Mouse (Mus musculus) thymus, postnatal 36 days (tissue): ENCODE results near the gene Snx5.

Source experiments
- DNase-seq, 2 experiments: peaks; one replicate each; pipeline ENCODE4 v3.0.0; 2022; ENCODE audit warnings: mixed read lengths in 2 of 2

Snx5 gene

DNA sequence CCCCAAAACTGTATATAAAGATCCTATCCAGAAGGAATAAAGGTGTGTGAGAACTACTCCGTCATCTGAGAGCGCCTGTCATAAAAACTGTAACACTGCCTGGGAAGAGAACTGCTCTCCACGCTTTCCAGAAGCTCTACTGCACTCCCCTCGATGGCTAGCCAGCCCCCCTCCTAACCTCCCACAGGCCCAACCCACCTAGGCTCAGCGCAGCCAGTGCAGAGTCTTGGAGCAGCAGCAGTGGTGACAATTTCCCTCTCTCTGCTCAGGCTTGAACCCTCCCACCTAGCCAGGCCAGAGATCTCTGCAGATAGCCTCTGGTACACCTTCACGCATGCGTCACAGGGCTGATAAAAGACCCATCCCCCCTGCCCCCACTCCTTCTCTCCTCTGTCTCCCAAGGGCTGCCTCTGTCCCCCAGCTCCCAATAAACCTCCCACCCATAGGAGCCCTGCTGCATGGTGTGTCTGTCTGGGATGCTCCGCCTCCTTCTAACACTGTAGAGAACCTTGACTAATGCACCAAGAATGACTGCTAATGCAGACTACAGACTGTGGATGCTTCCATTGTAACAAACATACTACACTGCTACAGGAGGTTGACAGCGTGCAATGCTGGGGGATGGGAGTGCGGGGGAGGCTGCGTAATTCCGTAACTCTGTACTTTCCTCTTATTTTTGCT, 43.7 kb downstream of the Snx5 start:
- DNase-seq: no peak

DNA sequence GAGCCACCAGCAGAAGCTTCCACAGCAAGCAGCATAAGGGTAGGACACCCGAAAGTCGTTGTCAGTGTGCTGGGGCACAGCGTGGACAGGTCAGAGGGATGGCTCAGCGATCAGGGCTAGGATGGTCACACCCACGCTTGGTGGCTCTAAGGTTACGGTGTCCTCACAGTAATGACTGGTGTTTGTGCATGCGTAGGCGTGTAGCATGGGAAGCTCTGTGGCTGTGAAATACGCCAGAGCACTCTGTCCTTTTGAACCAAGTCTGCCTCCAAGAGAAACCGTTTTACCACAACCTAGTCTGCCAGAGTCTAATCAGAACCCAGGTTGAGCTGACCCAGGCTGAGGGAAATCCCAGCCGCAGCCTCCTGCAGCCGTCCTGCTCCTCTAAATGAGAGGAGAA, 46.4 kb downstream of the Snx5 start:
- DNase-seq: no peak

DNA sequence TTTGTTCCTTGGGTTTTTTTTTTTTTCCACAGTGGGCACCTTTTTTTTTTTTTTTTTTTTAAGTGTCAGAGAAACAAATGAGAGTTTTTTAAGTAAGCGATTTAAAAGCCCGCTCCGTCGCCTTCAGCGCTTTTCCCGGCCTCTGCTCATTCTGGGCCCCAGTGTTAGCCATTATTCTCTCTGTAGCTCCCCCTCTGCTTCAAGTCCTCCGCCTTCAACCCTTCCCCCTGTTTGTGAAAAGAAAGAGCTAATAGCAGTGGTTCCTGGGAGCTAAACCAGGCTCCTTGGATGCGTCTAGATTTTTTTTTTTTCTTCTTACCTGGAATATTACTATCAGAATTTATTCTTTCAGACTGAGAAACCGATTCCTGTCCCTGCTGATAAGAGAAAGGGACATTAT, 55.1 kb downstream of the Snx5 start:
- DNase-seq: no peak

DNA sequence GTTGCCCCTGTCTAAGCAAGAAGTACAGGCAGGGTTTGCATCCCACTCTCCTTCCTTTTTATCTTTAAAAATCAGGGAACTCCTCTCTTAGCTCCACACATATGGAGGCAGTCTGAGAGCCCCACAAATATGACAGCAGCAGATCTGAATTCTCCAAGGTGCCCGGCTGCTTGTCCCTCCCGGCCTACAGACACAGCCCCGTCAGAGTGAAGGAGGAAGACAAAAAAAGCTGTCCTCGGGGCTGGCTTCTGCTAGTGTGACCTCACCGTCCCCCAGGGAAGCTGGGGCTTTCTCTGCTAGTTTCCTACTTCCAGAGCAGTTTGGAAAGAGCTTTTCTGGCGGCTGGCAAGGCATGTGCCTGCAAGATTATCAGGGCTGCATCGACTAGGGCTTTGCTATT, 55.5 kb downstream of the Snx5 start:
- no peak for DNase-seq

DNA sequence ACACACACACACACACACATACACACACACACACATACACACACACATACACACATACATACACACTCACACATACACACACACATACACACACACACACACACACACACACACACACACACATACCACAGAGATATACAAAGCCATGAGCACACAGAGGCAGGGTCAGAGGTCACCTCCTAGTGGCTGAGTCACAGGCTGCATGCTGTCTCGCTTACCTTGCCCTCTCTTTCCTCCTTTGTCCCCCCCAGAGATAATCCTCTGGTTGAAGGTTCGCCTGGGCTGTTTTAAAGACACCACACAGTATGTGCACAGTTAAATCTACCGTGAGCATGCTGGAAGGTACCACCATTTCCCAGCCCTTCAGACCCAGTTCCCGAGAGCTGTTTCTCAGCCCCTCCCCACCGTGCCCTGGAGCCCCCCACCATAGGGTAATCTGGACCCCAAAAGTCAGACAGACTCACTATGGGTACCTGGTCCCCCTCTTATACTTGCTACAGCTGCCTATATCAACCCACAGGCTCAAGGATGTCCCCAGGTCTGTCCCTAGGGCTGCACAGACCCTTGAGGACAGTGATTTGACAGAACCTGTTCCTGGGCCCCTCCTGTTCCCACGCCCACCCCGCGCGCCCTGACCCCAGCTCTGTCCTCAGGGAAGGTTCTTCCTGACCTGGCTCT, 56.1 kb downstream of the Snx5 start:
- DNase-seq: no peak

DNA sequence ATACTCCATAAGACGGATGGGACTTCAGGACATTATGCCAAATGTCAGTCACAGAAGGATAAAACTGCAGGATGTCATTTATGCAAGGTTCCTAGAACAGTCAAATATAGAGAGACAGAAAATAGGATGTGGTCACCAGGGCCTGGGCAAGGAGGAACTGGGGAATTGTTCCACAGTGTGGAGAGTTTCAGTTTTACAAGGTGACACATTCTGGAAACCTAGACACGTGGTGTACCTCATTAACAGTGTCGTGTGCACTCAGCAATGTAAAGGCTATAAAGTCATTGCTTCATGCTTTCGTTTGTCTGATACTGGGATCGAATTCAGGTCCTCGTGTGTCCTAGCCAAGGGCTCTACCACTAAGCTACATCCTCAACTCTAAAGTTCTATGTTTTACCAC, 56.9 kb downstream of the Snx5 start:
- DNase-seq: no peak

DNA sequence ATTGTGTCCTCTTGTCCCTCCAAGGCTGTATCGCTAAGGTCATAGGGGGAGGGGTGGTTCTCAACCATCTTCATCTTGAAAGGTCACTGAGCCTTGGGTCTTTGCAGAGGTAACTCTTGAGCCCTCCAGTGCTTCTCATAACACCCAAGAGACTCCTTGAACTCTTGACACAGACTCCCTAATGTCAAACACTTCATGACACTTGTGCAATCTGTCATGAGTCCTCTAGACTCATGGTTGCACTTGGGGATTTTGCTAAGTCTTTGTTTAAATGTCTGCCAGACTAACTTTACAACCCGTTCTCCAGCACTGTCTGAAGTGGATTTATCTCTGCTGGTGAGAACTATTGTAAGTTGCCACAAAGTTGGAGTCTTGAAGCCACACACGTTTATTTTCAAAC, 61.3 kb downstream of the Snx5 start:
- no peak for DNase-seq

DNA sequence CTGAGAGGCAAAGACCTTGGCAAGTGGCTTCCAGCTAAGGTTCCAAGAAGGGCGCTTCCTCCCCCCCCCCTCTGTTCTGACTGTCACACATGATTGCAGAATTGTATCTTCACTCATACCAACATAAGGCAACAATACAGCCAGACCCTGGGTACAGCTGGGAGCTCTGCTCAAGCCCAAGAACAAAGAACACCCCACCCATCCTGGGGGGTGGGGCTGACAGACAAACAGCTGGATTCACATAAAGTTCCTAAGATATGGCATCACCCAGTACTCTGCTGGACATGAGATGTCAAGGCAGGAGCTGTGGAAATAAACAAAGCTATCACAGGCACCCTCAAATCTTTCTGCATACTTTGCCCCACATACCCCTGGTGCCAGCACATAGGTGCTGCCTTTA, 63.3 kb downstream of the Snx5 start:
- DNase-seq: no peak

DNA sequence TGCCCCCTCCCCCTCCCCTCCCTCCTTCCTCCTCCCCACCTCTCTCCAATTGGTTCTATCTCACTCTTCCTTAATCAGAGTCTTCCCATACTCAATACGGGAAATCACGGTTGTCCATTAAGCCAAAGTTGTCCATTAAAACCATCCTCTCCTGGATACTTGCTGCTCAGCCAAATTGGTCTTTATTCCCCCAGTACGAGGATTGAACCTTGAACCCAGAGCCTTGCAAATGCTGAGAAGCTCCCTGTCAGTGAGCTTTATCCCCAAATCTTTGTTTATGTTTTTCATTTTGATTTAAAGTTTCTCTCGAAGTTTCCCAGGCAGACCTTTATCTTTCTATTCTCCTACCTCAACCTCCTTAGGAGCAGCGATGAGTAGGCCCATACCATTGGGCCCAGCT, 67.7 kb downstream of the Snx5 start:
- DNase-seq: no peak

DNA sequence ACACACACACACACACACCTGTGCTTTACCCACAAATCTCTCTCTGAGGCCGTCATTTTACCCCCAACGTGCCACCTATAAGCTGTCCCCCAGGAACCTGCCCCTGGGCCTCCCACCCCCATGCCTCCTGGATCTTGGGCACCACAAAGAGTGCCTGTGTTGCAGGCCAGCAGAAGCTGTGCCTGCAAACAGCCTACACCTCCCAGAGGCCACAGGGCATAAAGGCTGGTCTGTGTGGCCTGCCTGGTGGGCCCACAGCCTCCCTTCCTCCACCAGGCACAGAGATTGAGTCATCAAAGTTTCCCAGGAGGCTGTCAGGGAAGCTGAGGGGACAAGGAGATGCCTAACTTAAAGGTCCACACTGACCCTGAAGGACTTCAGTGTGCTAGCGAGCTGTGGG, 68.1 kb downstream of the Snx5 start:
- no peak for DNase-seq

DNA sequence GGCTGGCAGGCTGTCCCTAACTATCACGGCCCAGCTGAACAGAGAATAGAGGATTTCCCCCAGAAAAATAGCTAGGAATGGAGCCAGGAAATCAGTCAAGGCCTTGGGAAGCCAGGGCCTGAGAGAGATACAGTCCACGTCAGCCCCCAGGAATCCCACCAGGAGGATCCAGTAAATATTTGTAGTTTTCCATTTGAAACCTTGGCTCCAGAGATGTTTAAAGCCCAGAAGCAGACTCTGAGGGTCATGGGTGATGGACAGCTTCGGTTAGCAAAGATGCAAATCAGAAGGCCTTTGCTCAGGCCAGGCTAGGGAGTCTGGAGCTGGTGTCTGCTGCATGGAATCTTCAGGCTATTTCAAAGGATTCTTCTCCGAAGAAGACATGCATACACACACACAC, 68.6 kb downstream of the Snx5 start:
- DNase-seq: no peak
